ENCODE assay signal across 12 mouse cellular contexts in the genomic region with DNA sequence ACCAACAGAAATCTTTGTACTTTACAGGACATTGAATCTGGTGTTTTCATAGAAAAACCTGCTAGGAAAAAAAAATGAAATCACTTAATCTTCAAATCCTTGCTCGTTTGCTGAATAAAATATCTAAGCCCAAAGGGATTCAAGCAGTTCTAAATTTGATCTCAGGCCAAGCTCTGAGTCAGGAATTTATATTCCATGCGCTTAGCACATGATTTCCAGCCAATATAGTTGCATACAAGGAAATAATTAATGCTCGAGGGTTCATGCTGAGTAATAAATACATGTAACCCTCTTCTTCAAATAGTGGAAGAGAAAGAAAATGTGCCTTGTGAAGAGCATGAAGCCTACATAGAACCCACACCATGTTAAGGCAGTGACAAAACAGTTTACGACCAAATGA.
"Had no signal": no experiment of that assay in that cellular context is flagged by ENCODE, and none has a peak within 500 bp of the region (broad histone marks: within the 10 kb centered on the region; RNA-seq: fewer than 3 reads in every experiment).

No protein-coding gene starts in this region.

- H3K9me3 ChIP-seq: liver, embryonic 13.5 days; midbrain, embryonic 15.5 days; neural tube, embryonic 12.5 days had no signal

- H3K27ac ChIP-seq: left cerebral cortex, adult 2 months; liver, embryonic 13.5 days; midbrain, embryonic 15.5 days; neural tube, embryonic 12.5 days had no signal

- H3K9ac ChIP-seq: liver, embryonic 13.5 days; liver, postnatal 0 days; midbrain, embryonic 15.5 days; neural tube, embryonic 12.5 days had no signal

- ATAC-seq: liver, postnatal 0 days had no signal

- H3K4me3 ChIP-seq: left cerebral cortex, adult 2 months; liver, embryonic 13.5 days; midbrain, embryonic 15.5 days; neural tube, embryonic 12.5 days had no signal

- H3K36me3 ChIP-seq: liver, embryonic 13.5 days; midbrain, embryonic 15.5 days; neural tube, embryonic 12.5 days had no signal

- H3K27me3 ChIP-seq: liver, embryonic 13.5 days; midbrain, embryonic 15.5 days; neural tube, embryonic 12.5 days had no signal

- H3K4me2 ChIP-seq: liver, embryonic 13.5 days; midbrain, embryonic 15.5 days; neural tube, embryonic 12.5 days had no signal

- DNase-seq: kidney, adult 9 months; kidney, postnatal 10 days; liver; liver, embryonic 13.5 days; liver, postnatal 0 days; lung, postnatal 36 days; spleen, adult 18-20 months; thymus, adult 2 months; thymus, postnatal 25 days had no signal

- H3K4me1 ChIP-seq: liver, embryonic 13.5 days; midbrain, embryonic 15.5 days; neural tube, embryonic 12.5 days had no signal
